Mouse (Mus musculus) testis, adult 2 months (tissue): ENCODE data around the gene Dzip1. TPM values are rescaled to one million over a fixed set of nuclear protein-coding genes. Genes with fewer than 3 reads are reported as not detected.

Experiments
- H3K27ac ChIP-seq: fragments of 200-500 bp; 2 replicates; pipeline ENCODE4 v1.5.1; 2012; ENCODE audit warnings: low read depth, low read length; ENCODE audit not compliant: control insufficient read depth, insufficient read depth
- H3K27me3 ChIP-seq: fragments of 200-500 bp; 2 replicates; pipeline ENCODE4 v1.6.1; 2012; ENCODE audit warnings: mild to moderate bottlenecking, low read length, moderate library complexity; ENCODE audit not compliant: control insufficient read depth, insufficient read depth
- H3K36me3 ChIP-seq: fragments of 200-500 bp; 2 replicates; pipeline ENCODE4 v1.6.1; 2012; ENCODE audit warnings: mild to moderate bottlenecking, low read length; ENCODE audit not compliant: control insufficient read depth, insufficient read depth
- H3K4me1 ChIP-seq: fragments of 200-500 bp; 2 replicates; pipeline ENCODE4 v1.6.1; 2012; ENCODE audit warnings: low read length; ENCODE audit not compliant: control insufficient read depth, insufficient read depth
- H3K4me3 ChIP-seq: fragments of 200-500 bp; 2 replicates; pipeline ENCODE4 v1.5.1; 2012; ENCODE audit warnings: low read depth, mild to moderate bottlenecking, low read length, moderate library complexity, mixed read lengths; ENCODE audit not compliant: control insufficient read depth
- CTCF ChIP-seq: fragments of 200-500 bp; IDR thresholded peaks from 2 replicates; pipeline ENCODE4 v1.5.1; 2012; ENCODE audit warnings: low read depth, mild to moderate bottlenecking, inconsistent platforms, low read length, moderate library complexity; ENCODE audit not compliant: control insufficient read depth, insufficient read depth, insufficient replicate concordance
- POLR2A ChIP-seq: fragments of 200-500 bp; IDR thresholded peaks from 2 replicates; pipeline ENCODE4 v1.6.1; 2012; ENCODE audit warnings: low read depth, mild to moderate bottlenecking, inconsistent platforms, low read length, moderate library complexity; ENCODE audit not compliant: control insufficient read depth
- polyA plus RNA-seq: library from polyadenylated mRNA; depleted of rRNA; stranded (reverse); fragments of >200 nt; gene quantifications from 2 replicates; pipeline ENCODE4 v1.2.3, GENCODE M21; 2012

The Dzip1 gene
- polyA plus RNA-seq, 1 experiment, result 82.4 TPM

- H3K27ac ChIP-seq, result no peak overlapping the region
- H3K27me3 ChIP-seq, result no peaks in the 10 kb centered on the region
- no peaks in the 10 kb centered on the region for H3K4me1 ChIP-seq
- H3K36me3 ChIP-seq, result no peaks in the 10 kb centered on the region
- TF ChIP-seq CTCF, result no peak
- no peak for TF ChIP-seq POLR2A
- H3K4me3 ChIP-seq, result no peak overlapping the region
Observed at GRCm38 (mm10) chr14:118842353-118842752, 82.9 kb downstream of the Dzip1 start.

GRCm38 (mm10) chr14:118840027-118840426 lies 85.2 kb downstream of the Dzip1 start:
- no peak overlapping the region for H3K4me3 ChIP-seq
- no peaks in the 10 kb centered on the region for H3K4me1 ChIP-seq
- H3K27ac ChIP-seq, result no peak overlapping the region
- no peak for TF ChIP-seq POLR2A
- no peak for TF ChIP-seq CTCF
- H3K36me3 ChIP-seq, result no peaks in the 10 kb centered on the region
- no peaks in the 10 kb centered on the region for H3K27me3 ChIP-seq

GRCm38 (mm10) chr14:118839416-118839815 lies 85.8 kb downstream of the Dzip1 start:
- H3K27ac ChIP-seq, result no peak overlapping the region
- no peak overlapping the region for H3K4me3 ChIP-seq
- no peaks in the 10 kb centered on the region for H3K36me3 ChIP-seq
- H3K27me3 ChIP-seq, result no peaks in the 10 kb centered on the region
- TF ChIP-seq CTCF (no peak), POLR2A (no peak)
- H3K4me1 ChIP-seq, result no peaks in the 10 kb centered on the region

GRCm38 (mm10) chr14:118838556-118839120 lies 86.6 kb downstream of the Dzip1 start:
- Histone ChIP-seq H3K4me1 (no peaks in the 10 kb centered on the region), H3K27ac (no peak overlapping the region), H3K27me3 (no peaks in the 10 kb centered on the region), H3K36me3 (no peaks in the 10 kb centered on the region), H3K4me3 (no peak overlapping the region)
- TF ChIP-seq POLR2A (no peak), CTCF (no peak)

GRCm38 (mm10) chr14:118836754-118837153 lies 88.5 kb downstream of the Dzip1 start:
- H3K27me3 ChIP-seq, result no peaks in the 10 kb centered on the region
- H3K36me3 ChIP-seq, result no peaks in the 10 kb centered on the region
- H3K4me3 ChIP-seq, result no peak overlapping the region
- no peaks in the 10 kb centered on the region for H3K4me1 ChIP-seq
- H3K27ac ChIP-seq, result no peak overlapping the region
- TF ChIP-seq CTCF, result no peak
- no peak for TF ChIP-seq POLR2A

GRCm38 (mm10) chr14:118836145-118836544 lies 89.1 kb downstream of the Dzip1 start:
- Histone ChIP-seq H3K4me1 (no peaks in the 10 kb centered on the region), H3K27ac (no peak overlapping the region), H3K36me3 (no peaks in the 10 kb centered on the region), H3K4me3 (no peak overlapping the region), H3K27me3 (no peaks in the 10 kb centered on the region)
- no peak for TF ChIP-seq CTCF
- TF ChIP-seq POLR2A, result no peak

GRCm38 (mm10) chr14:118834313-118834712 lies 90.9 kb downstream of the Dzip1 start:
- no peaks in the 10 kb centered on the region for H3K4me1 ChIP-seq
- no peaks in the 10 kb centered on the region for H3K36me3 ChIP-seq
- no peak overlapping the region for H3K4me3 ChIP-seq
- no peak overlapping the region for H3K27ac ChIP-seq
- no peak for TF ChIP-seq CTCF
- TF ChIP-seq POLR2A, result no peak
- H3K27me3 ChIP-seq, result no peaks in the 10 kb centered on the region

GRCm38 (mm10) chr14:118833241-118833640 lies 92.0 kb downstream of the Dzip1 start:
- TF ChIP-seq CTCF (no peak), POLR2A (no peak)
- Histone ChIP-seq H3K27me3 (no peaks in the 10 kb centered on the region), H3K4me3 (no peak overlapping the region), H3K36me3 (no peaks in the 10 kb centered on the region), H3K27ac (no peak overlapping the region), H3K4me1 (no peaks in the 10 kb centered on the region)
